Mouse (Mus musculus) C2C12 (cell line): ENCODE data around the gene Nhej1. TPM values are rescaled to one million over a fixed set of nuclear protein-coding genes. Genes with fewer than 3 reads are reported as not detected.

Source experiments
- H3K27me3 ChIP-seq: one replicate; pipeline ENCODE4 v1.6.1; 2011; ENCODE audit not compliant: control insufficient read depth, insufficient read depth, insufficient read length
- H3K36me3 ChIP-seq: one replicate; pipeline ENCODE4 v1.6.1; 2011; ENCODE audit not compliant: control insufficient read depth, insufficient read depth
- H3K4me3 ChIP-seq: one replicate; pipeline ENCODE4 v1.5.1; 2011; ENCODE audit warnings: mild to moderate bottlenecking, control low read depth; ENCODE audit not compliant: poor library complexity, insufficient read depth, severe bottlenecking
- H3K79me2 ChIP-seq: one replicate; pipeline ENCODE4 v1.6.1; 2011; ENCODE audit not compliant: control insufficient read depth, insufficient read depth
- H3K79me3 ChIP-seq: one replicate; pipeline ENCODE4 v1.6.1; 2011; ENCODE audit warnings: low read depth, control low read depth
- H3ac ChIP-seq: one replicate; pipeline ENCODE3; 2011; ENCODE audit warnings: low read depth; ENCODE audit not compliant: control insufficient read depth, insufficient read length
- CEBPB ChIP-seq: IDR thresholded peaks from one replicate; pipeline ENCODE4 v1.6.1; 2011; ENCODE audit warnings: low read depth, mild to moderate bottlenecking, control low read depth, moderate library complexity
- CTCF ChIP-seq: IDR thresholded peaks from one replicate; pipeline ENCODE4 v1.5.1; 2011; ENCODE audit not compliant: control insufficient read depth, insufficient read depth, insufficient read length
- FOSL1 ChIP-seq: IDR thresholded peaks from one replicate; pipeline ENCODE4 v1.8.0; 2011; ENCODE audit warnings: mild to moderate bottlenecking, low read length; ENCODE audit not compliant: poor library complexity, insufficient read depth, severe bottlenecking
- MAX ChIP-seq: IDR thresholded peaks from one replicate; pipeline ENCODE4 v1.6.1; 2011; ENCODE audit warnings: mild to moderate bottlenecking, control low read depth
- MYOD1 ChIP-seq: IDR thresholded peaks from one replicate; pipeline ENCODE4 v1.6.1; 2011; ENCODE audit warnings: low read depth; ENCODE audit not compliant: control insufficient read depth, insufficient read length
- MYOG ChIP-seq: IDR thresholded peaks from one replicate; pipeline ENCODE4 v1.6.1; 2011; ENCODE audit not compliant: control insufficient read depth, insufficient read length; ENCODE audit errors: extremely low read depth
- USF1 ChIP-seq: IDR thresholded peaks from one replicate; pipeline ENCODE4 v1.6.1; 2011; ENCODE audit warnings: low read depth, mild to moderate bottlenecking, control low read depth, moderate library complexity
- polyA plus RNA-seq: library from polyadenylated mRNA; unstranded; fragments of >200 nt; fragmentation: generic; extraction: Trizol; gene quantifications from one replicate; pipeline ENCODE4 v1.2.1, GENCODE M21; 2012; ENCODE audit warnings: missing spikeins

The Nhej1 gene
- polyA plus RNA-seq, 1 experiment: 5.2 TPM

GRCm38 (mm10) chr1:75141486-75142190, 16.6 kb upstream of the Nhej1 start:
- Histone ChIP-seq H3ac (peak overlapping the region; percentile 90), H3K27me3 (no peaks in the 10 kb centered on the region), H3K79me3 (peaks cover 11% of the 10 kb centered on the region), H3K4me3 (peak overlapping the region; percentile 50), H3K36me3 (peaks cover 49% of the 10 kb centered on the region), H3K79me2 (peaks cover 39% of the 10 kb centered on the region)
- TF ChIP-seq MAX (peak; percentile 40), CEBPB (no peak), MYOG (no peak), USF1 (no peak), MYOD1 (no peak)

GRCm38 (mm10) chr1:75140601-75141190, 15.7 kb upstream of the Nhej1 start:
- Histone ChIP-seq H3ac (no peak overlapping the region), H3K79me3 (peaks cover 11% of the 10 kb centered on the region), H3K4me3 (peak overlapping the region; percentile 50), H3K36me3 (peaks cover 41% of the 10 kb centered on the region), H3K27me3 (no peaks in the 10 kb centered on the region), H3K79me2 (peaks cover 39% of the 10 kb centered on the region)
- TF ChIP-seq CEBPB (no peak), MYOG (no peak), MAX (no peak), MYOD1 (no peak), CTCF (no peak)

- Histone ChIP-seq H3K27me3 (no peaks in the 10 kb centered on the region), H3K79me2 (peaks cover 25% of the 10 kb centered on the region), H3K36me3 (peaks cover 26% of the 10 kb centered on the region), H3K79me3 (peaks cover 5% of the 10 kb centered on the region), H3ac (no peak overlapping the region), H3K4me3 (no peak overlapping the region)
- TF ChIP-seq FOSL1 (no peak), MYOD1 (no peak), USF1 (no peak), CEBPB (no peak), MAX (no peak), CTCF (no peak), MYOG (no peak)
These were observed 13.4 kb upstream of the Nhej1 start for GRCm38 (mm10) chr1:75138448-75138847.

- TF ChIP-seq CEBPB (no peak), MYOG (no peak), USF1 (no peak), MYOD1 (no peak), MAX (no peak), CTCF (no peak)
- Histone ChIP-seq H3K36me3 (peaks cover 26% of the 10 kb centered on the region), H3K79me2 (peaks cover 15% of the 10 kb centered on the region), H3K4me3 (no peak overlapping the region), H3K79me3 (peaks cover 1% of the 10 kb centered on the region), H3ac (no peak overlapping the region), H3K27me3 (peaks cover 4% of the 10 kb centered on the region)
These were observed 11.7 kb upstream of the Nhej1 start for GRCm38 (mm10) chr1:75136730-75137129.

GRCm38 (mm10) chr1:75136293-75136692, 11.3 kb upstream of the Nhej1 start:
- TF ChIP-seq FOSL1: no peak
- no peak for TF ChIP-seq CTCF
- no peak for TF ChIP-seq CEBPB
- Histone ChIP-seq H3K79me2 (peaks cover 11% of the 10 kb centered on the region), H3K79me3 (peaks cover 1% of the 10 kb centered on the region), H3K4me3 (no peak overlapping the region), H3ac (no peak overlapping the region), H3K36me3 (peaks cover 26% of the 10 kb centered on the region), H3K27me3 (peaks cover 4% of the 10 kb centered on the region)

GRCm38 (mm10) chr1:75133421-75134207, 8.6 kb upstream of the Nhej1 start, which contains the start of gene Slc23a3:
Gene Slc23a3, minus strand, starts transcription at chr1:75133890.
- H3K4me3 ChIP-seq: no peak within 1 kb of the TSS
- H3K79me3 ChIP-seq: no peaks in the 10 kb centered on the region
- H3ac ChIP-seq: no peak within 1 kb of the TSS
- peaks cover 15% of the 10 kb centered on the region for H3K36me3 ChIP-seq
- H3K79me2 ChIP-seq: no peaks in the 10 kb centered on the region
- TF ChIP-seq FOSL1: no peak
- no peak for TF ChIP-seq CTCF
- no peak for TF ChIP-seq USF1
- no peak for TF ChIP-seq MYOG
- no peak for TF ChIP-seq MAX
- no peak for TF ChIP-seq MYOD1
- H3K27me3 ChIP-seq: peaks cover 4% of the 10 kb centered on the region
